Mouse (Mus musculus): ENCODE data around the gene Adra1d. TPM values are rescaled to one million over a fixed set of nuclear protein-coding genes. Genes with fewer than 3 reads are reported as not detected.

Adra1d gene
- 18.6 and 25.7 TPM in 2 replicates for polyA plus RNA-seq (2012; rRNA removed)

- DNase-seq (ENCODE audit: extremely low spot score in 1 of 2, low spot score in 1 of 2), result no peak
Observed at GRCm38 (mm10) chr2:131561891-131562585, at the start of gene Adra1d. Gene Adra1d, minus strand, starts transcription at chr2:131562283.

GRCm38 (mm10) chr2:131601881-131602280 is 39.8 kb upstream of the Adra1d start:
- no peak for DNase-seq (ENCODE audit: extremely low spot score in 1 of 2, low spot score in 1 of 2)

- no peak for DNase-seq (ENCODE audit: extremely low spot score in 1 of 2, low spot score in 1 of 2)
Observed at GRCm38 (mm10) chr2:131594871-131595270, 32.8 kb upstream of the Adra1d start.

DNA sequence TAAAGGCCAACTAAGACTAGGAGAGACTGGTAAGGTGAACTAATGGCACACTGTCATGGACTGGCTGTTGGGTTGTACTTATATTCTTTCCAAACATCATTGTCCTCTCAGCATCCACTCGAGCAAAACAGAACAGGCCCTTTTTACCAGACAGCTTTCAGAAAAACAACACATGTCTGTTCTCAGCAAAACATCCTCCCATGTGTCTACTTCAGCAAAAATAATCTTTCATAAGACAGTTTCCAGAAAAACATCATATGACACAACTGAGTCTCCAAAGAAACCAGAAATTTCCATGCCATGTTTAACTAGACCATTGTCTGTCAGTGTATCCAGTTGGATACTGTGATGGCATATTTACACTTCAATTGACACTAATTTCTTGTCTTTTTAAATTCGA is 25.4 kb upstream of the Adra1d start:
- no peak for DNase-seq (ENCODE audit: extremely low spot score in 1 of 2, low spot score in 1 of 2)

DNA sequence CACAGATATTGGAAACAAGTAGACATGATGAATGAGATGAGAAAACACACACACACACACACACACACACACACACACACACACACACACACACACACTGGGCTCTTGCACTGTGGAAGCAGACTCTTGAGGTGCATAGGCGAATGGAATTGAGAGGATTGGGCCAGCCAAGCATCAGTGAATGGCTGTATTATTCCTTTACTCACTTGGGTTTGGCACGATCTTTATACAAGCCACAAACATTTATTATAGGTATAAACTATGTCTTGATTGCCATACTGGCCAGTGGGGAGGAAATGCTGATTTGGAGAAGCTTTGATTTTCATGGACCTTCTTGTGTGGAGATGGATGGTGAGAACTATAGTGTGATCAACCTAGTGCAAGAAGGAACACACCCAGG is 19.4 kb upstream of the Adra1d start:
- DNase-seq (ENCODE audit: extremely low spot score in 1 of 2, low spot score in 1 of 2), result no peak

GRCm38 (mm10) chr2:131562586-131563122 is 571 bp upstream of the Adra1d start:
- peak; percentile 56 to 82 for DNase-seq (ENCODE audit: extremely low spot score in 1 of 2, low spot score in 1 of 2)

DNA sequence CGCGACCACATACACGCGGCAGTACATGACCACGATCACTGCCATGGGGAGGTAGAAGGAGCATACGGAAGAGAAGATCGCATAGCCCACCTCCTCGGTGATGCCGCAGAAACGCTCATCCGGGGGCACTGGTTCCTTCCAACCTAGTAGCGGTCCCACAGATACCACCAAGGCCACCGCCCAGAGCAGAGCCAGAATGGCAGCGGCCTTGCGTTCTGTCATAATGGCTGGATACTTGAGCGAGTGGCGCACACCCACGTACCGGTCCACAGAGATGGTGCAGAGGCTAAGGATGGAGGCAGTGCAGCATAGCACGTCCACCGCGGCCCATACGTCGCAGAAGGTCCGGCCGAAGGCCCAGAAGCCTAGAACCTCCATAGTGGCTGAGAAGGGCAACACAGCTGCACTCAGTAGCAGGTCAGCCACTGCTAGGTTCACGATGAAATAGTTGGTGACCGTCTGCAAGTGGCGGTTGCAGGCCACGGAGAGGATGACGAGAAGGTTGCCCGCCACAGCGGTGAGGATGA is 676 bp downstream of the Adra1d start:
- DNase-seq (ENCODE audit: extremely low spot score in 1 of 2, low spot score in 1 of 2), result no peak

DNA sequence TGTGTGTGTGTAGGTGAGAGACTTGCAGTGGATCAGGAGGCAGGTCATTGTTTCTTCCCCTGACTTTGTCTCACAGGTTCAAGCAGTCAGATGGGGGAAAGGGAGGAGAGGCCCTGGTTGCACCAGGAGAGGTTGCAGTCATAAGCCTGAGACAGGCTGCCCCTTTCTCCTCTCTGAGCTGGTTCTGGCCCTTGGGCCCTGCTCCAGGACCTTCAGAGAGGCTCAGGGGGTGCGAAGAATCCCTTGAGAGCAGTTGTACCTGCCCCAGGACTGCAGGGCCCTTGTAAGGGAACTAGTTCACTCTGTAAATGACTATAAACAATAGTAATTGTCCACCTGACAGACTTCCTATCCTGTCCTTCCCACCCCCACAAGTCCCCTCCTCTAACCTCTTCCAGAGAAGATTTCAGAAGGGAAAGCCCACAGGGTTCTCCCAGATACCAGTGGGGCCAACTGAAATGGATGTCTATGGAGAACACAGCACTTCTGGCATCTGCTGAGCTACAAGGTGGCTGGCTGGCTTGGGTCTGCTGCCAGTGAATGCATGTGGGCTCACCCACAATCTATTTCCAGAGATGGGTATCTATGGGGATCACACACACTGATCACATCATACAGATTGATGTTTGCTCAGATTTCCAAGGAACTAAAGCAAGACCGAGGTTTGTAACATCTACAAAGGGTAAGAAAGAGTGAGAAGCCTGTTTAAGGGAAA is 1.7 kb downstream of the Adra1d start:
- peak in 1 of 2 experiments; percentile 39 for DNase-seq (ENCODE audit: extremely low spot score in 1 of 2, low spot score in 1 of 2)

DNA sequence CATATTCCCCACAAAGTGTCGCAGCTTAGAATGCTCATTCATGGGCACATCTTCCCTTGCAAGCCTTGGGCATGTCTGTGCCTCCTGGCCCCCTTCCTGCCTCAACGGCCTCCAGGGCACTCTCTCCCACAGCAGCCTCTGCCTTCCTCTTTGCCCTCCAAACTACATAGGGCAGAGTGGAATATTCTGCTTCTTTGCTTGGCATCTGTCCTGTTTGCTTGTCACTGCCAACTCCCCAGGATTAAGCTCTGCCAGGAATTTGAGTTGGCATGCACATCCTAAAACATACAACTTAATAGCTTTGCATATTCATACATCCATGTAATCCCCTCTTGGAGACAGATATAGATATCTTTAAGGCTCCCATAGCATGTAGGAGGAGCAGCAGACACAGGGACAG is 4.2 kb downstream of the Adra1d start:
- no peak for DNase-seq (ENCODE audit: extremely low spot score in 1 of 2, low spot score in 1 of 2)

- no peak for DNase-seq (ENCODE audit: extremely low spot score in 1 of 2, low spot score in 1 of 2)
Observed at GRCm38 (mm10) chr2:131552736-131553400, 9.2 kb downstream of the Adra1d start.

- DNase-seq (ENCODE audit: extremely low spot score in 1 of 2, low spot score in 1 of 2), result no peak
Observed at GRCm38 (mm10) chr2:131551701-131552620, 10.1 kb downstream of the Adra1d start.

- DNase-seq (ENCODE audit: extremely low spot score in 1 of 2, low spot score in 1 of 2), result no peak
Observed at GRCm38 (mm10) chr2:131550906-131551305, 11.2 kb downstream of the Adra1d start.

GRCm38 (mm10) chr2:131550474-131550873 is 11.6 kb downstream of the Adra1d start:
- DNase-seq (ENCODE audit: extremely low spot score in 1 of 2, low spot score in 1 of 2), result no peak

GRCm38 (mm10) chr2:131549090-131549489 is 13.0 kb downstream of the Adra1d start:
- no peak for DNase-seq (ENCODE audit: extremely low spot score in 1 of 2, low spot score in 1 of 2)

DNA sequence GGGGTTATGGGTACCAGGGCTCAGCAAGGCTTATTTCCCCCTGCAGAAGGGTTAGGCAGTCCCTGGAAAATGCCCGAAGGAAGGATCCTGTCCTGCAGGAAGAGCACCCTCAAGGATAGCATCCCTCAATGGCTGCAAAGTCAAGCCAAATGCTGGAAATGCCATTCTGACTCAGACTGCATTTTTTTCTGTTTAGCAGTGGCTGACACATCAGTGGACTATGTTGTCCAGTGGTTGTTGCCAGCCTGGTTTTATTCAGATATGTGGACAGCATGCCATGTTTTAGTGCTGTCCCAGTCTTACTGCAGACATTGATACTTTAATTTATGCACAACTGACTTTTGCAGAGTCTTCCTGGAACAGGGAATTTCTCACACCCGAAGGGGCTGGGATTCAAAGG is 13.8 kb downstream of the Adra1d start:
- no peak for DNase-seq (ENCODE audit: extremely low spot score in 1 of 2, low spot score in 1 of 2)

DNA sequence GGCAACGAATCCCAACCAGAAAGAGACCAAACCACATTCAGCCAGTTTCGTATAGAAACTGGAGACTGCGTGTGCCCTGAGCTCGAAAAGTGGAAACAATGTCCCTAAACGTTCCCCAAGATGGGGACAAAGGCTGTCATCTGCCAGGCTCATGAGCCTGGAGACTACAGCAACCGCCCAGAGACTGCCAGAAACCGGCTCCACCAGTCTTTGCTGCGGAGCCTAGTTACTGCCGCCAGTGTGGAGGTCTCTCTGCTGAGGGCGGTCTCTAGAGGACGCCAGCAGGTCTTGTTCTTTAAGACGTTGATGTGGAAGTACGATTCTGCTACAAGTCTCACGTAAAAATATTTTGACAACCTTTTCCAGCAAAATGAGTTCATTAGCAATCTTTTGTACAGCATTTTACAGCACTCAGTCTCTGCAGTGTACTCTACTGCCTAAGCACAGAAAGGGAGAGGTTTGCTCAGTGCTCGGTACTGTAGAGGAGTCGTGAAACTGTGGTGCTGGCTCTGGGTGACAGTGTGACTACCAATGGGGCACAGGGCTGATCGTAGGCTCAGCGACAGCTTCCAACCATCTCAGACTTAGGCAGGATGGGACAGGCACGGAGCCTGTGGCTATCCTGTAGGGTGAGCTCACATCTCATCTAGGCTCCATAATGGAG is 15.2 kb downstream of the Adra1d start:
- DNase-seq (ENCODE audit: extremely low spot score in 1 of 2, low spot score in 1 of 2), result peak in 1 of 2 experiments; percentile 43

- no peak for DNase-seq (ENCODE audit: extremely low spot score in 1 of 2, low spot score in 1 of 2)
Observed at GRCm38 (mm10) chr2:131546308-131546700, 15.8 kb downstream of the Adra1d start.

GRCm38 (mm10) chr2:131545386-131546307 is 16.4 kb downstream of the Adra1d start:
- DNase-seq (ENCODE audit: extremely low spot score in 1 of 2, low spot score in 1 of 2), result peak in 1 of 2 experiments; percentile 77

Data from frontal cortex, adult 2 months (tissue).